Mouse (Mus musculus) heart, postnatal 0 days (tissue): ENCODE measurements around the gene Hras.

Source experiments
- CTCF ChIP-seq: IDR thresholded peaks from 2 replicates; pipeline ENCODE4 v1.5.1; 2016; ENCODE audit warnings: antibody characterized with exemption, control low read depth, low read depth
- EP300 ChIP-seq: IDR thresholded peaks from 2 replicates; pipeline ENCODE4 v1.6.1; 2016; ENCODE audit warnings: antibody characterized with exemption, low read depth

DNA sequence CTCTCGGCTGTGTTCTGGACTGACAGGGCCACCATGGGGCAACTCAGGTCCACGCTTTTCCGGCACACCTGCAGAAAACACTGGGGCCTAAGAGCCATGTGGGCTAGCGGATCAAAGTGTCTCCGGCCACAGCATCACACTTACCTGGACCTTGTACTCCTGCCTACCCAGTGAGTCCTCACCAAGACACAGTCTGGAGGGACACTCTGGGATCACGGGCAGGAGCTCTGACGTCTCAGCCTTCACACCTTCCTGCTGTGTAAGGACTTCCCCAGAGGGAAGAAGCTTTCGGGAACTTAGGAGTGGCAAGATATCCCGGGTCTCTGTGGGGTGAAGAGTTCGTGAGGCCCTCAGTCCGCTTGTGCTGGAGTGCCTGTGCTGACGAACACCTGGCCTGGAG lies 16.3 kb upstream of the Hras start:
- TF ChIP-seq CTCF (no peak), EP300 (no peak)
